Mouse (Mus musculus) stomach, embryonic 14.5 days (tissue): ENCODE measurements around the gene Rhoj. TPM values are rescaled to one million over a fixed set of nuclear protein-coding genes. Genes with fewer than 3 reads are reported as not detected.

Source experiments
- ATAC-seq: fragments of 200-750 bp; cut with Nextera tagmentation; 2 replicates; pipeline ENCODE4 v1.8.0; 2017; ENCODE audit warnings: low read depth, moderate TSS enrichment; ENCODE audit not compliant: insufficient number of reproducible peaks, insufficient read depth, low FRiP score
- H3K27ac ChIP-seq: fragments of 300-500 bp; sonication (generic); 2 replicates; pipeline ENCODE4 v1.5.1; 2014; ENCODE audit warnings: mild to moderate bottlenecking, low read length, moderate library complexity, mixed read lengths
- H3K27me3 ChIP-seq: fragments of 300-500 bp; sonication (generic); 2 replicates; pipeline ENCODE4 v1.6.1; 2014; ENCODE audit warnings: low read length, control low read depth, mixed read lengths; ENCODE audit not compliant: control insufficient read depth, insufficient read depth
- H3K36me3 ChIP-seq: fragments of 300-500 bp; sonication (generic); 2 replicates; pipeline ENCODE4 v1.6.1; 2014; ENCODE audit warnings: mild to moderate bottlenecking, control low read depth, low read length, moderate library complexity, mixed read lengths; ENCODE audit not compliant: control insufficient read depth, insufficient read depth
- H3K4me1 ChIP-seq: fragments of 300-500 bp; sonication (generic); 2 replicates; pipeline ENCODE4 v1.6.1; 2014; ENCODE audit warnings: low read length, control low read depth, mixed read lengths; ENCODE audit not compliant: control insufficient read depth, insufficient read depth
- H3K4me2 ChIP-seq: fragments of 300-500 bp; sonication (generic); replicated peaks from 2 replicates; pipeline ENCODE4 v1.6.1; 2014; ENCODE audit warnings: low read depth, low read length, control low read depth
- H3K4me3 ChIP-seq: fragments of 300-500 bp; sonication (generic); 2 replicates; pipeline ENCODE4 v1.5.1; 2014; ENCODE audit warnings: low read depth, low read length, control low read depth
- H3K9ac ChIP-seq: fragments of 300-500 bp; sonication (generic); replicated peaks from 2 replicates; pipeline ENCODE4 v1.6.1; 2014; ENCODE audit warnings: low read depth, mild to moderate bottlenecking, control low read depth, low read length, moderate library complexity, mixed read lengths
- H3K9me3 ChIP-seq: fragments of 300-500 bp; sonication (generic); 2 replicates; pipeline ENCODE4 v1.6.1; 2016; ENCODE audit warnings: low read depth, low read length, control low read depth; ENCODE audit not compliant: control insufficient read depth
- WGBS: fragments of 180-500 bp; shearing (Covaris S2); extraction: QIAGEN DNeasy Blood & Tissue Kit; methylation state at CpG from one replicate; pipeline ENCODE4 v1.1.7; 2014; 5-methylcytosine and 5-hydroxymethylcytosine counted together
- polyA plus RNA-seq: library from polyadenylated mRNA; unstranded; fragments of >200 nt; fragmentation: Nextera tagmentation; extraction: Ambion mirVana; gene quantifications from 2 replicates; pipeline ENCODE4 v1.2.1, GENCODE M21; 2014

The Rhoj gene
- polyA plus RNA-seq, 1 experiment from 2014 or later = 78.7 TPM

GRCm38 (mm10) chr12:75449475-75449966 lies 141.4 kb downstream of the Rhoj start:
- H3K4me2 ChIP-seq = no peak overlapping the region

GRCm38 (mm10) chr12:75450011-75450410 lies 141.9 kb downstream of the Rhoj start:
- no peak overlapping the region for H3K27ac ChIP-seq
- no peaks in the 10 kb centered on the region for H3K4me1 ChIP-seq
- H3K4me2 ChIP-seq = no peak overlapping the region
- H3K27me3 ChIP-seq = no peaks in the 10 kb centered on the region
- ATAC-seq = no peak
- no peak overlapping the region for H3K4me3 ChIP-seq
- no peak overlapping the region; the same call in 1 of the 2 replicates for H3K9ac ChIP-seq
- 36% methylated on average over 14 of the region's 14 CpGs for WGBS
- peaks cover 18% of the 10 kb centered on the region for H3K36me3 ChIP-seq
- no peaks in the 10 kb centered on the region for H3K9me3 ChIP-seq

More at GRCm38 (mm10) chr12:75449475-75449966, 141.4 kb downstream of the Rhoj start:
- Histone ChIP-seq H3K36me3 (peaks cover 18% of the 10 kb centered on the region), H3K4me3 (no peak overlapping the region), H3K27me3 (no peaks in the 10 kb centered on the region), H3K9ac (no peak overlapping the region; the same call in 1 of the 2 replicates), H3K4me1 (no peaks in the 10 kb centered on the region), H3K27ac (no peak overlapping the region), H3K9me3 (no peaks in the 10 kb centered on the region)
- 44% methylated on average over 6 of the region's 6 CpGs for WGBS
- no peak for ATAC-seq

GRCm38 (mm10) chr12:75450592-75450991 lies 142.5 kb downstream of the Rhoj start:
- no peak for ATAC-seq
- Histone ChIP-seq H3K36me3 (peaks cover 18% of the 10 kb centered on the region), H3K27me3 (no peaks in the 10 kb centered on the region), H3K9ac (no peak overlapping the region), H3K4me3 (no peak overlapping the region), H3K4me2 (no peak overlapping the region), H3K27ac (no peak overlapping the region), H3K9me3 (no peaks in the 10 kb centered on the region), H3K4me1 (no peaks in the 10 kb centered on the region)
- WGBS = 91% methylated on average over 8 of the region's 8 CpGs

Other genes with a start within 250 kb of the Rhoj start
- 0.18 and 0.27 TPM in 2 replicates for gene Kcnh5, start 131.0 kb upstream of the Rhoj start, polyA plus RNA-seq
- gene Gphb5, start 108.5 kb downstream of the Rhoj start, polyA plus RNA-seq = 0.15 TPM in 1 of 2 replicates, not detected in the other